Mouse (Mus musculus) liver (tissue): ENCODE measurements around the gene Ap3m1.
A peak's percentile ranks its signal among the peaks of the same experiment; 100 is the strongest.
"Not testable (repeated sequence)": the region's sequence is repeated elsewhere in the genome, so short reads cannot be mapped to it uniquely, and the experiment has no call there.

Experiments used
- DNase-seq: peaks from one replicate; pipeline ENCODE4 v3.0.0-alpha.2; 2020; ENCODE audit warnings: mixed read lengths

Ap3m1 gene

GRCm38 (mm10) chr14:21052112-21052780, at the start of gene Ap3m1, which contains the start of gene Adk:
Gene Ap3m1 (minus strand): TSS chr14:21052508.
Gene Adk (plus strand): TSS chr14:21052574.
- DNase-seq, result peak; percentile 94

GRCm38 (mm10) chr14:21101562-21101961, 49.3 kb upstream of the Ap3m1 start:
- DNase-seq, result no peak

- no peak for DNase-seq
Observed at GRCm38 (mm10) chr14:21100876-21101275, 48.6 kb upstream of the Ap3m1 start.

GRCm38 (mm10) chr14:21099371-21099770, 47.1 kb upstream of the Ap3m1 start:
- no peak for DNase-seq

- DNase-seq, result peak; percentile 34
Observed at GRCm38 (mm10) chr14:21096689-21097088, 44.4 kb upstream of the Ap3m1 start.

- DNase-seq, result no peak
Observed at GRCm38 (mm10) chr14:21096279-21096678, 44.0 kb upstream of the Ap3m1 start.

GRCm38 (mm10) chr14:21094161-21094560, 41.9 kb upstream of the Ap3m1 start:
- not testable (repeated sequence) for DNase-seq

- no peak for DNase-seq
Observed at GRCm38 (mm10) chr14:21090930-21091486, 38.7 kb upstream of the Ap3m1 start.

- no peak for DNase-seq
Observed at GRCm38 (mm10) chr14:21090400-21090799, 38.1 kb upstream of the Ap3m1 start.

GRCm38 (mm10) chr14:21088731-21089130, 36.4 kb upstream of the Ap3m1 start:
- DNase-seq, result no peak

- no peak for DNase-seq
Observed at GRCm38 (mm10) chr14:21087390-21088060, 35.2 kb upstream of the Ap3m1 start.

GRCm38 (mm10) chr14:21086827-21087351, 34.6 kb upstream of the Ap3m1 start:
- no peak for DNase-seq

GRCm38 (mm10) chr14:21086106-21086505, 33.8 kb upstream of the Ap3m1 start:
- no peak for DNase-seq

GRCm38 (mm10) chr14:21085666-21086065, 33.4 kb upstream of the Ap3m1 start:
- DNase-seq, result no peak

- DNase-seq, result no peak
Observed at GRCm38 (mm10) chr14:21082823-21083222, 30.5 kb upstream of the Ap3m1 start.

GRCm38 (mm10) chr14:21078511-21078910, 26.2 kb upstream of the Ap3m1 start:
- no peak for DNase-seq

- DNase-seq, result peak; percentile 67
Observed at GRCm38 (mm10) chr14:21077939-21078338, 25.6 kb upstream of the Ap3m1 start.

- no peak for DNase-seq
Observed at GRCm38 (mm10) chr14:21076501-21077194, 24.3 kb upstream of the Ap3m1 start.

GRCm38 (mm10) chr14:21075751-21076500, 23.6 kb upstream of the Ap3m1 start:
- peak; percentile 96 for DNase-seq

GRCm38 (mm10) chr14:21074398-21075320, 22.4 kb upstream of the Ap3m1 start:
- DNase-seq, result peak; percentile 66

- DNase-seq, result peak; percentile 45
Observed at GRCm38 (mm10) chr14:21073981-21074380, 21.7 kb upstream of the Ap3m1 start.
